Mouse (Mus musculus) stomach, embryonic 14.5 days (tissue): ENCODE results near the gene F930015N05Rik. TPM values are rescaled to one million over a fixed set of nuclear protein-coding genes. Genes with fewer than 3 reads are reported as not detected.

Experiments
- ATAC-seq: fragments of 200-750 bp; cut with Nextera tagmentation; 2 replicates; pipeline ENCODE4 v1.8.0; 2017; ENCODE audit warnings: low read depth, moderate TSS enrichment; ENCODE audit not compliant: insufficient number of reproducible peaks, insufficient read depth, low FRiP score
- H3K27ac ChIP-seq: fragments of 300-500 bp; sonication (generic); 2 replicates; pipeline ENCODE4 v1.5.1; 2014; ENCODE audit warnings: mild to moderate bottlenecking, low read length, moderate library complexity, mixed read lengths
- H3K27me3 ChIP-seq: fragments of 300-500 bp; sonication (generic); 2 replicates; pipeline ENCODE4 v1.6.1; 2014; ENCODE audit warnings: low read length, control low read depth, mixed read lengths; ENCODE audit not compliant: control insufficient read depth, insufficient read depth
- H3K36me3 ChIP-seq: fragments of 300-500 bp; sonication (generic); 2 replicates; pipeline ENCODE4 v1.6.1; 2014; ENCODE audit warnings: mild to moderate bottlenecking, control low read depth, low read length, moderate library complexity, mixed read lengths; ENCODE audit not compliant: control insufficient read depth, insufficient read depth
- H3K4me1 ChIP-seq: fragments of 300-500 bp; sonication (generic); 2 replicates; pipeline ENCODE4 v1.6.1; 2014; ENCODE audit warnings: low read length, control low read depth, mixed read lengths; ENCODE audit not compliant: control insufficient read depth, insufficient read depth
- H3K4me2 ChIP-seq: fragments of 300-500 bp; sonication (generic); replicated peaks from 2 replicates; pipeline ENCODE4 v1.6.1; 2014; ENCODE audit warnings: low read depth, low read length, control low read depth
- H3K4me3 ChIP-seq: fragments of 300-500 bp; sonication (generic); 2 replicates; pipeline ENCODE4 v1.5.1; 2014; ENCODE audit warnings: low read depth, low read length, control low read depth
- H3K9ac ChIP-seq: fragments of 300-500 bp; sonication (generic); replicated peaks from 2 replicates; pipeline ENCODE4 v1.6.1; 2014; ENCODE audit warnings: low read depth, mild to moderate bottlenecking, control low read depth, low read length, moderate library complexity, mixed read lengths
- H3K9me3 ChIP-seq: fragments of 300-500 bp; sonication (generic); 2 replicates; pipeline ENCODE4 v1.6.1; 2016; ENCODE audit warnings: low read depth, low read length, control low read depth; ENCODE audit not compliant: control insufficient read depth
- WGBS: fragments of 180-500 bp; shearing (Covaris S2); extraction: QIAGEN DNeasy Blood & Tissue Kit; methylation state at CpG from one replicate; pipeline ENCODE4 v1.1.7; 2014; 5-methylcytosine and 5-hydroxymethylcytosine counted together
- polyA plus RNA-seq: library from polyadenylated mRNA; unstranded; fragments of >200 nt; fragmentation: Nextera tagmentation; extraction: Ambion mirVana; gene quantifications from 2 replicates; pipeline ENCODE4 v1.2.1, GENCODE M21; 2014

The F930015N05Rik gene
- polyA plus RNA-seq, 1 experiment from 2014 or later: 0.62 TPM

DNA sequence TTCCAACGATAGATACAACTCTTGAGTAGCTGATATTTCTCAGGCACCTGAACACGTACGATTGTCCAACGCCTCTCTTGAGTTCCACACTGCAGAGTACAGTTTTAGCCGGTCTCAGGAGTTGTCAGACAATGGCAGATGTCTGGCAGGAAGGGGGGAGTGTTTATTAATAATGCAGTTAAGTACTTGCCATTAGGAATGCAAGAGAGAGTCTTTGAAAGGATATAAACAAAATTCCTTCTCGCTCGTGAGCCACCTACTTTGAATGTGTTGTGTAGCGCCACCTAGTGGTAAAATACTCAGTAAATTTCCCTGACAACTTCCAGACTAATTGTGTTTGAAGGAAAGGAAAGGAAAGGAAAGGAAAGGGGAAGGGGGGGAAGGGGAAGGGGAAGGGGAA lies 5.7 kb upstream of the F930015N05Rik start:
- no peak overlapping the region for H3K27ac ChIP-seq
- 19% methylated on average over 8 of the region's 8 CpGs for WGBS

GRCm38 (mm10) chr11:64438909-64439308 lies 2.5 kb upstream of the F930015N05Rik start:
- no peaks in the 10 kb centered on the region for H3K9me3 ChIP-seq
- WGBS: 39% methylated on average over 3 of the region's 3 CpGs
- no peak for ATAC-seq
- no peak overlapping the region for H3K9ac ChIP-seq
- H3K4me1 ChIP-seq: peaks cover 8% of the 10 kb centered on the region; the same call in 1 of the 2 replicates
- peak overlapping the region; percentile 18; the same call in 1 of the 2 replicates for H3K4me2 ChIP-seq
- 0 out of 2 replicates have a peak overlapping the region, but pooled peaks have one; percentile 1 for H3K4me3 ChIP-seq
- H3K36me3 ChIP-seq: no peaks in the 10 kb centered on the region
- H3K27ac ChIP-seq: no peak overlapping the region
- H3K27me3 ChIP-seq: no peaks in the 10 kb centered on the region

More for the DNA sequence above, 5.7 kb upstream of the F930015N05Rik start:
- H3K36me3 ChIP-seq: no peaks in the 10 kb centered on the region
- no peaks in the 10 kb centered on the region for H3K9me3 ChIP-seq
- no peaks in the 10 kb centered on the region for H3K27me3 ChIP-seq
- no peak overlapping the region for H3K4me3 ChIP-seq
- H3K4me1 ChIP-seq: no peaks in the 10 kb centered on the region
- peak overlapping the region; percentile 15 for H3K4me2 ChIP-seq
- H3K9ac ChIP-seq: no peak overlapping the region
- no peak for ATAC-seq

DNA sequence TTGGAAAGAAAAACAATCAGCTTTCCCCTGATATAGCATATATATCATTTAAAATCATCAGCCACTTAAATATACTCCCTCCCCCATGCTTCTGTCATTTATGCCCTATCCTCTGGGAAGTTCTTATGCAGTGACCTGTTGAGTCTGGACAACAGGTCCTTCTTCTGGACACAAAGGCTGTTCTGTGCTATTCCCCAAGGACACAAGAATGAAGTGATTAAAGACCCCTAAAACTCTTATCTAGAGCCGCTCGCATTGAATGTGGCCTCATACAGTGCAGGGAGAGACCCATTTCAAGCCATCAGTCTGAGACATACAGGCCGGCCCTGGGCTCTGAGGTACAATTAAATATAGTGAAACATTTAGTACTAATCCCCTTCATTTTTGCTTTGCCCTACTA lies 1.3 kb upstream of the F930015N05Rik start:
- ATAC-seq: no peak
- Histone ChIP-seq H3K27me3 (no peaks in the 10 kb centered on the region), H3K4me2 (peak overlapping the region; percentile 62; the same call in 1 of the 2 replicates), H3K27ac (no peak overlapping the region), H3K9ac (no peak overlapping the region), H3K36me3 (no peaks in the 10 kb centered on the region), H3K4me1 (peaks cover 8% of the 10 kb centered on the region; the same call in 1 of the 2 replicates), H3K9me3 (no peaks in the 10 kb centered on the region), H3K4me3 (peak overlapping the region; percentile 0; the same call in 1 of the 2 replicates)
- 63% methylated on average over 3 of the region's 3 CpGs for WGBS

- peaks cover 8% of the 10 kb centered on the region; the same call in 1 of the 2 replicates for H3K4me1 ChIP-seq
- no peaks in the 10 kb centered on the region for H3K9me3 ChIP-seq
- peak overlapping the region; percentile 67 for H3K4me3 ChIP-seq
- ATAC-seq: no peak
- H3K27ac ChIP-seq: no peak overlapping the region
- peak overlapping the region; percentile 77 for H3K9ac ChIP-seq
- WGBS: 24% methylated on average over 5 of the region's 5 CpGs
- H3K36me3 ChIP-seq: no peaks in the 10 kb centered on the region
- no peaks in the 10 kb centered on the region for H3K27me3 ChIP-seq
- H3K4me2 ChIP-seq: peak overlapping the region; percentile 62
These were observed 392 bp upstream of the F930015N05Rik start for GRCm38 (mm10) chr11:64436791-64437298.

DNA sequence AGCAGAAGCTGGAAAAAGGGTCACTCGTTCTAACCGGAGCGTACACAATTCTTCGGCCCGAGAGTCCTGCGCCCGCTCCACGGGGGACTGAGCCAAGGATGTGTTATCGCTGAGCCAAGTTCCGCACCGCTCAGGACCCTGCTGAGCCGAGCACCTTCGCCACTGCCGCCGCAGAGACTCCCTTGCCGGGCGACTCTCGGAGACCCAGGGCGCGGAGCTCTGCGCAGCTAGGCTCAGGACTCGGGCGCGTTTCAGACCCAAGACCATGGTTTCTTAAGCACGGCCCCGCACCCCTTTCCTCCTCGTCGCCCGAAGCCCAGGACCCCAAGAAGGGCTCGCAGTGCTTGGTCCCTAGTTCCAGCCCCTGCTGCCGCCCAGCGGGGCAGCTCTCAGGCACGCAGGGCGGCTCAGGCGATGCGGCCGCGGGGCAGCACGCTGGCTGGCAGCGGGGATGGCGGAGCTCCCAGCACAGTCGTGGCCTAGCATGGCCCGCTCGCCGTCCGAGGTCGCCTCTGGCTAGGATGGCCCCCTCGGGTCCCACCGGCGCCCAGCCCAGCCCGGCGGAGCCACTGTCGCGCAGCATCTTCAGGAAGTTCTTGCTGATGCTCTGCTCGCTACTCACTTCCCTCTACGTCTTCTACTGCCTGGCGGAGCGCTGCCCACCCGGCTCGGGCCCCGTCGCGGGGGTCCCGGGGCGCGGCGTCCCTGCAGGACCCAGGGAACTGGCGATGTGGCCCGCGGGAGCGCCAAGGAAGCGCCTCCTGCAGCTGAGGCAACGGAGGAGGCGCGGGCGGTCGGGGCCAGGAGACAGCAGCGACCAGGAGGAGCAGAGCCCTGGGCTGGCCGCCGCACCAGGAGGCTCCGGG lies 674 bp downstream of the F930015N05Rik start:
- peak overlapping the region; percentile 77 for H3K9ac ChIP-seq
- H3K4me1 ChIP-seq: peaks cover 8% of the 10 kb centered on the region; the same call in 1 of the 2 replicates
- no peaks in the 10 kb centered on the region for H3K9me3 ChIP-seq
- H3K36me3 ChIP-seq: no peaks in the 10 kb centered on the region
- WGBS: under 1% methylated on average over 81 of the region's 81 CpGs
- peak; percentile 68 for ATAC-seq
- H3K27me3 ChIP-seq: no peaks in the 10 kb centered on the region
- peak overlapping the region; percentile 81 for H3K27ac ChIP-seq
- peak overlapping the region; percentile 62 for H3K4me2 ChIP-seq
- H3K4me3 ChIP-seq: peak overlapping the region; percentile 67

- peak; percentile 94 for ATAC-seq
- Histone ChIP-seq H3K27me3 (no peaks in the 10 kb centered on the region), H3K4me3 (peak within 1 kb of the TSS; percentile 67), H3K9me3 (no peaks in the 10 kb centered on the region), H3K36me3 (no peaks in the 10 kb centered on the region), H3K9ac (peak within 1 kb of the TSS; percentile 77), H3K27ac (peak within 1 kb of the TSS; percentile 81), H3K4me2 (peak within 1 kb of the TSS; percentile 62), H3K4me1 (peaks cover 8% of the 10 kb centered on the region; the same call in 1 of the 2 replicates)
- WGBS: under 1% methylated on average over 34 of the region's 36 CpGs
These were observed 1.6 kb downstream of the F930015N05Rik start, which contains the start of gene Hs3st3a1 for GRCm38 (mm10) chr11:64434611-64435545. Gene Hs3st3a1, plus strand, starts transcription at chr11:64435332.

GRCm38 (mm10) chr11:64418969-64419368 lies 17.5 kb downstream of the F930015N05Rik start:
- Histone ChIP-seq H3K4me3 (no peak overlapping the region), H3K4me2 (no peak overlapping the region), H3K9ac (no peak overlapping the region), H3K36me3 (no peaks in the 10 kb centered on the region), H3K9me3 (peaks cover 3% of the 10 kb centered on the region; the same call in 1 of the 2 replicates), H3K27ac (no peak overlapping the region), H3K4me1 (no peaks in the 10 kb centered on the region), H3K27me3 (no peaks in the 10 kb centered on the region)
- WGBS: 73% methylated on average over 1 of the region's 1 CpGs
- ATAC-seq: no peak
